Comparison of ENCODE assay signal across 18 mouse cellular contexts in genomic region chr8:61865365-61865764, GRCm38 (mm10).
"Had no signal": no experiment of that assay in that cellular context is flagged by ENCODE, and none has a peak within 500 bp of the region (broad histone marks: within the 10 kb centered on the region; RNA-seq: fewer than 3 reads in every experiment).

No protein-coding gene starts in this region.

- H3K9ac ChIP-seq: limb, embryonic 13.5 days; liver, embryonic 14.5 days; liver, postnatal 0 days; lung, embryonic 14.5 days; midbrain, embryonic 12.5 days had no signal

- ATAC-seq: liver, postnatal 0 days; lung, postnatal 0 days; midbrain, embryonic 16.5 days had no signal

- H3K4me2 ChIP-seq: limb, embryonic 13.5 days; liver, embryonic 11.5 days; lung, embryonic 14.5 days; midbrain, embryonic 12.5 days had no signal

- H3K4me3 ChIP-seq: layer of hippocampus, adult 2 months; limb, embryonic 10.5 days; limb, embryonic 13.5 days; midbrain, embryonic 12.5 days had no signal

- H3K27me3 ChIP-seq: limb, embryonic 13.5 days; midbrain, embryonic 12.5 days had no signal

- H3K27ac ChIP-seq: kidney, postnatal 0 days; layer of hippocampus, adult 2 months; limb, embryonic 10.5 days; limb, embryonic 13.5 days; liver, embryonic 14.5 days; macrophage; midbrain, embryonic 12.5 days had no signal

- H3K36me3 ChIP-seq: limb, embryonic 10.5 days; limb, embryonic 13.5 days; midbrain, embryonic 12.5 days had no signal

- DNase-seq: kidney, adult 9 months; kidney, postnatal 25 days; layer of hippocampus, adult 9-11 months; liver, postnatal 0 days; lung, embryonic 14.5 days; right cerebral cortex, postnatal 25 days; thymus, adult 18-20 months; thymus, postnatal 36 days had no signal

- H3K9me3 ChIP-seq: limb, embryonic 10.5 days; limb, embryonic 13.5 days; midbrain, embryonic 12.5 days had no signal

- H3K4me1 ChIP-seq: limb, embryonic 10.5 days; limb, embryonic 13.5 days; midbrain, embryonic 12.5 days had no signal
